Mouse (Mus musculus): ENCODE measurements around the gene Metap1d. TPM values are rescaled to one million over a fixed set of nuclear protein-coding genes. Genes with fewer than 3 reads are reported as not detected.

Gene Metap1d
- total and polyA plus RNA-seq, 3 experiments, result 19.5 to 28.5 TPM; not detected in 1

DNA sequence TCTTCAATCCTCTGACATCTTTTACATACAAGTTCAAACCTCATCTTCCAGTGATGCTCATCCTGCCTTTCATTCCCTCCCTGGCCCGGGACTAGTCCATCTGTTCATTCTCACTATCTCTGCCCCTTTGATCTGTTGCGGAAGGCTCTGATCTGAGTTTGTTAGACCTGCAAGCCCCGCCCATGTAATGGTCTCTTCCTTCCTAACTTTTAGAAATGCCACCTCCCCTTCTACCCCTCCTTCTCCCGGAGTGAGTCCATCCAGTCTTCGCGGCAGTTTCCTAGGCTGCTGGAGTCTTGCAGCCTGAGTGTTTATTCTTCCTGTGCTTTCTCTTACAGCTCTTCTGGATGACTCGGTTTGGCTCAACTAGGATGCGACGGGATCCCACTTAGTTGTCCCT, 113.4 kb downstream of the Metap1d start:
- H3K27ac ChIP-seq (ENCODE audit: control insufficient read depth, low read depth, low read length), result no peak overlapping the region
- no peak for DNase-seq (ENCODE audit: low read depth, low spot score)
- H3K79me2 ChIP-seq (ENCODE audit: control insufficient read depth, insufficient read depth, low read length, poor library complexity), result no peaks in the 10 kb centered on the region
- TF ChIP-seq GABPA (IDR thresholded peaks at IDR 0.05; ENCODE audit: low read depth, low read length) (no peak), ZMIZ1 (IDR thresholded peaks at IDR 0.05; ENCODE audit: low read depth, low read length) (no peak), HCFC1 (IDR thresholded peaks at IDR 0.05; ENCODE audit: low read depth, low read length) (no peak), TAL1 (IDR thresholded peaks at IDR 0.05; ENCODE audit: low read length) (no peak), MXI1 (IDR thresholded peaks at IDR 0.05; ENCODE audit: low read depth, low read length) (no peak), CTCF (IDR thresholded peaks at IDR 0.05 in 2 of 3, conservative IDR thresholded peaks at IDR 0.05 in 1 of 3; ENCODE audit: control insufficient read depth in 1 of 3, insufficient read depth in 1 of 3, low read depth in 2 of 3, low read length in 3 of 3, poor library complexity in 1 of 3, severe bottlenecking in 1 of 3) (no peak), USF1 (IDR thresholded peaks at IDR 0.05; ENCODE audit: low read depth, low read length) (no peak), MEF2A (IDR thresholded peaks at IDR 0.05; ENCODE audit: extremely low read depth, insufficient replicate concordance, low read depth, low read length, poor library complexity, severe bottlenecking) (no peak), ETS1 (IDR thresholded peaks at IDR 0.05; ENCODE audit: low read depth, low read length) (no peak), E2F4 (IDR thresholded peaks at IDR 0.05; ENCODE audit: borderline replicate concordance, low read depth, low read length) (no peak), RCOR1 (IDR thresholded peaks at IDR 0.05; ENCODE audit: low read depth, low read length) (no peak), RAD21 (IDR thresholded peaks at IDR 0.05; ENCODE audit: low read depth, low read length) (no peak), GATA1 (IDR thresholded peaks at IDR 0.05; ENCODE audit: low read depth, low read length) (no peak), USF2 (IDR thresholded peaks at IDR 0.05; ENCODE audit: borderline replicate concordance in 1 of 2, insufficient read depth in 1 of 2, low read depth in 1 of 2, low read length in 2 of 2) (no peak)
- H3K36me3 ChIP-seq (ENCODE audit: control insufficient read depth in 1 of 2, insufficient read depth in 2 of 2, low read length in 2 of 2), result no peaks in the 10 kb centered on the region
- no peak overlapping the region for H3K4me3 ChIP-seq (ENCODE audit: control insufficient read depth in 1 of 2, insufficient read depth in 1 of 2, low read depth in 2 of 2, low read length in 2 of 2)
- no peaks in the 10 kb centered on the region for H3K4me1 ChIP-seq (ENCODE audit: control insufficient read depth in 1 of 2, insufficient read depth in 2 of 2, low read length in 2 of 2)
- no peak overlapping the region for H3K9ac ChIP-seq (ENCODE audit: control insufficient read depth, low read depth, low read length, poor library complexity, severe bottlenecking)
- peaks cover 2 to 6% of the 10 kb centered on the region in 2 experiments for H3K27me3 ChIP-seq (ENCODE audit: control insufficient read depth in 1 of 2, insufficient read depth in 2 of 2, low read length in 2 of 2)
- H3K9me3 ChIP-seq (replicated peaks; ENCODE audit: insufficient read depth, low read length), result no peaks in the 10 kb centered on the region

DNA sequence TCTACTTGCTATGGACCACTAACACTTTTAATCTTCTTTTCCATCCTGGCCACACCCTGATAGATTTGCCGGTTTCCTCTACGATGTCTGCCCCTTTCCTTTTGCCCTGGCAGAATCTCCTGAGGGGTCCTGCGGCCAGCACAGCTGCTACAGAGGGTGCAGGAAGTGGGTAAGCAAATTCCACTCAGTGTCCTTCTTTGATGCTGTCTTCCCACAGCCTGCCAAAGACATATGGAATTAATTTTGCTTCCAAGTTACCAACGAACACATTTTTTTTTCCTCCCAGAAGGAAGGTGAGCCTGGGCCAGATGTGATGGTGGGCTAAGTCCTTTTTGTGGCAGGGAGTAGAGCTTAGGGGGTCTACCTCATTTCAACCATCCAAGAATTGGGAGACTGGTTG, 120.7 kb downstream of the Metap1d start:
- no peaks in the 10 kb centered on the region for H3K9me3 ChIP-seq (replicated peaks; ENCODE audit: insufficient read depth, low read length)
- H3K4me3 ChIP-seq (ENCODE audit: control insufficient read depth in 1 of 2, insufficient read depth in 1 of 2, low read depth in 2 of 2, low read length in 2 of 2), result no peak overlapping the region
- no peaks in the 10 kb centered on the region for H3K36me3 ChIP-seq (ENCODE audit: control insufficient read depth in 1 of 2, insufficient read depth in 2 of 2, low read length in 2 of 2)
- no peak overlapping the region for H3K27ac ChIP-seq (ENCODE audit: control insufficient read depth, low read depth, low read length)
- no peaks in the 10 kb centered on the region for H3K79me2 ChIP-seq (ENCODE audit: control insufficient read depth, insufficient read depth, low read length, poor library complexity)
- H3K4me1 ChIP-seq (ENCODE audit: control insufficient read depth in 1 of 2, insufficient read depth in 2 of 2, low read length in 2 of 2), result no peaks in the 10 kb centered on the region
- H3K27me3 ChIP-seq (ENCODE audit: control insufficient read depth in 1 of 2, insufficient read depth in 2 of 2, low read length in 2 of 2), result peaks cover 2 to 3% of the 10 kb centered on the region in 2 experiments; a peak in 3 of 4 replicates
- TF ChIP-seq SIN3A (IDR thresholded peaks at IDR 0.05; ENCODE audit: low read length), result no peak
- no peak for TF ChIP-seq MAX (IDR thresholded peaks at IDR 0.05; ENCODE audit: low read length)
- no peak for TF ChIP-seq GABPA (IDR thresholded peaks at IDR 0.05; ENCODE audit: low read depth, low read length)
- no peak for TF ChIP-seq MYC (IDR thresholded peaks at IDR 0.05; ENCODE audit: low read depth, low read length)
- TF ChIP-seq NELFE (IDR thresholded peaks at IDR 0.05; ENCODE audit: low read depth, low read length), result no peak
- no peak for TF ChIP-seq RAD21 (IDR thresholded peaks at IDR 0.05; ENCODE audit: low read depth, low read length)
- TF ChIP-seq CHD2 (IDR thresholded peaks at IDR 0.05; ENCODE audit: low read length), result no peak
- TF ChIP-seq UBTF (IDR thresholded peaks at IDR 0.05; ENCODE audit: borderline replicate concordance, insufficient read depth, low read depth, low read length), result no peak
- TF ChIP-seq TAL1 (IDR thresholded peaks at IDR 0.05; ENCODE audit: low read length), result no peak
- TF ChIP-seq TCF12 (IDR thresholded peaks at IDR 0.05; ENCODE audit: low read depth, low read length), result no peak
- TF ChIP-seq RCOR1 (IDR thresholded peaks at IDR 0.05; ENCODE audit: low read depth, low read length), result no peak
- no peak for TF ChIP-seq POLR2AphosphoS5 (IDR thresholded peaks at IDR 0.05; ENCODE audit: borderline replicate concordance, low read depth, low read length)
- no peak for TF ChIP-seq GATA1 (IDR thresholded peaks at IDR 0.05; ENCODE audit: low read depth, low read length)
- TF ChIP-seq MYB (IDR thresholded peaks at IDR 0.05; ENCODE audit: low read depth, low read length), result no peak
- no peak for TF ChIP-seq CTCF (IDR thresholded peaks at IDR 0.05 in 2 of 3, conservative IDR thresholded peaks at IDR 0.05 in 1 of 3; ENCODE audit: control insufficient read depth in 1 of 3, insufficient read depth in 1 of 3, low read depth in 2 of 3, low read length in 3 of 3, poor library complexity in 1 of 3, severe bottlenecking in 1 of 3)
- no peak for TF ChIP-seq ETS1 (IDR thresholded peaks at IDR 0.05; ENCODE audit: low read depth, low read length)
- H3K9ac ChIP-seq (ENCODE audit: control insufficient read depth, low read depth, low read length, poor library complexity, severe bottlenecking), result no peak overlapping the region
- no peak for DNase-seq (ENCODE audit: low read depth, low spot score)

All from MEL (cell line).